Mouse (Mus musculus) ES-Bruce4 (cell line): ENCODE data around the gene Myo3b. TPM values are rescaled to one million over a fixed set of nuclear protein-coding genes. Genes with fewer than 3 reads are reported as not detected.

Experiments
- H3K27ac ChIP-seq: 2 replicates; pipeline ENCODE4 v1.5.1; 2012; ENCODE audit warnings: low read length, inconsistent platforms; ENCODE audit not compliant: insufficient read depth
- H3K27me3 ChIP-seq: 2 replicates; pipeline ENCODE4 v1.6.1; 2012; ENCODE audit warnings: mild to moderate bottlenecking, low read length, inconsistent platforms; ENCODE audit not compliant: control insufficient read depth, poor library complexity, insufficient read depth, severe bottlenecking
- H3K36me3 ChIP-seq: 2 replicates; pipeline ENCODE4 v1.6.1; 2012; ENCODE audit warnings: inconsistent platforms, mild to moderate bottlenecking, low read length, moderate library complexity; ENCODE audit not compliant: control insufficient read depth, poor library complexity, insufficient read depth, severe bottlenecking
- H3K4me1 ChIP-seq: one replicate; pipeline ENCODE4 v1.8.1; 2011; ENCODE audit warnings: low read length; ENCODE audit not compliant: control insufficient read depth, insufficient read depth
- H3K4me3 ChIP-seq: 2 replicates; pipeline ENCODE4 v1.5.1; 2011; ENCODE audit warnings: low read depth, mild to moderate bottlenecking, low read length
- H3K9ac ChIP-seq: 2 replicates; pipeline ENCODE4 v1.6.1; 2012; ENCODE audit warnings: low read depth, mild to moderate bottlenecking, inconsistent platforms; ENCODE audit not compliant: poor library complexity, severe bottlenecking
- H3K9me3 ChIP-seq: replicated peaks from 2 replicates; pipeline ENCODE4 v1.6.1; 2012; ENCODE audit warnings: mild to moderate bottlenecking, low read length, inconsistent platforms; ENCODE audit not compliant: control insufficient read depth, poor library complexity, insufficient read depth, severe bottlenecking
- CTCF ChIP-seq: IDR thresholded peaks from one replicate; pipeline ENCODE4 v1.8.1; 2011; ENCODE audit warnings: low read depth, low read length
- EP300 ChIP-seq: IDR thresholded peaks from 2 replicates; pipeline ENCODE4 v1.6.1; 2011; ENCODE audit warnings: low read depth, low read length; ENCODE audit not compliant: insufficient read depth
- POLR2A ChIP-seq: IDR thresholded peaks from one replicate; pipeline ENCODE4 v1.8.1; 2011; ENCODE audit warnings: low read length; ENCODE audit not compliant: insufficient read depth
- polyA plus RNA-seq: library from polyadenylated mRNA; stranded (reverse); fragments of >200 nt; gene quantifications from 2 replicates; pipeline ENCODE4 v1.2.4, GENCODE M21; 2011; ENCODE audit warnings: low read depth; ENCODE audit not compliant: missing spikeins, insufficient read depth, insufficient read length

Myo3b gene
- polyA plus RNA-seq, 1 experiment = not detected

DNA sequence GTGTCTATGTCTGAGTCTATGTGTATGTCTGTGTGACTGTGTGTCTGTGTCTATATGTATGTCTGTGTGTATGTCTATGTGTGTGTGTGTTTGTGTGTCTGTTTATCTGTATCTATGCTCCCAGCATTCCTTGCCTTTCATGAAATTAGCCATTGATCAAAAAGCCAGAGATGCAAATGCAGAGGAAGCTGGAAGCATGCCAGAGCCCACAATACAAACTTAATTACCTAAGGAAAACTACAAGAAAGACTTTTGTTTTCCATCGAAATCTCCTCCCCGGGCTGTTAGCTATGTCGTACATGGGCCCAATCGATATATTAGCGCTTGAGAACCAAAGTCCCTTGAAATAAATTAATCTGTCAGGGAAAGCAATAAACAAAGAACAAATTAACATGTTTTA, 367.9 kb downstream of the Myo3b start:
- no peak overlapping the region for H3K4me3 ChIP-seq
- TF ChIP-seq EP300 = no peak
- no peak for TF ChIP-seq POLR2A
- TF ChIP-seq CTCF = no peak
- H3K9me3 ChIP-seq = no peaks in the 10 kb centered on the region
- H3K27me3 ChIP-seq = no peaks in the 10 kb centered on the region
- no peak overlapping the region for H3K27ac ChIP-seq
- no peaks in the 10 kb centered on the region for H3K36me3 ChIP-seq
- H3K9ac ChIP-seq = no peak overlapping the region
- H3K4me1 ChIP-seq = no peaks in the 10 kb centered on the region

DNA sequence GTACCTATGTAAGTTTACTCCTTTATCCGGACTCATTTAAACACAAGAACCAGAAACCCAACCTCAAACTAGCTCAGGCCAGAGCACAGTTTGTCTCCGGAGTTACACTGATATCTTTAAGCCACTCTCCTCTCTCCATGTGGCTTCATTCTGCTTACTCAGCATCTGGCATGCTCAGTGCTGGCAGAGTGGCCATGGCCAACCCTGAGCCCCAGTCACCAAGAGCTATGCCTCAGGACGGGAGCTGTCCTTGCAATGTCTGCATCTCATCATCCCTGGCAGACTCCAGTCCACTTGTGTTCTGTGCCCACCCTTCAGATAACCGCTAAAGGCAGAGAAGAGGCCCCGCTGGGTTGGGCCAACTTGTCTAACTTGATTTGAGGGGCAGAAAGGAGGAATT, 368.8 kb downstream of the Myo3b start:
- Histone ChIP-seq H3K4me3 (no peak overlapping the region), H3K9ac (no peak overlapping the region), H3K27me3 (no peaks in the 10 kb centered on the region), H3K27ac (no peak overlapping the region), H3K4me1 (no peaks in the 10 kb centered on the region), H3K9me3 (no peaks in the 10 kb centered on the region), H3K36me3 (no peaks in the 10 kb centered on the region)
- TF ChIP-seq POLR2A (no peak), CTCF (no peak), EP300 (no peak)

DNA sequence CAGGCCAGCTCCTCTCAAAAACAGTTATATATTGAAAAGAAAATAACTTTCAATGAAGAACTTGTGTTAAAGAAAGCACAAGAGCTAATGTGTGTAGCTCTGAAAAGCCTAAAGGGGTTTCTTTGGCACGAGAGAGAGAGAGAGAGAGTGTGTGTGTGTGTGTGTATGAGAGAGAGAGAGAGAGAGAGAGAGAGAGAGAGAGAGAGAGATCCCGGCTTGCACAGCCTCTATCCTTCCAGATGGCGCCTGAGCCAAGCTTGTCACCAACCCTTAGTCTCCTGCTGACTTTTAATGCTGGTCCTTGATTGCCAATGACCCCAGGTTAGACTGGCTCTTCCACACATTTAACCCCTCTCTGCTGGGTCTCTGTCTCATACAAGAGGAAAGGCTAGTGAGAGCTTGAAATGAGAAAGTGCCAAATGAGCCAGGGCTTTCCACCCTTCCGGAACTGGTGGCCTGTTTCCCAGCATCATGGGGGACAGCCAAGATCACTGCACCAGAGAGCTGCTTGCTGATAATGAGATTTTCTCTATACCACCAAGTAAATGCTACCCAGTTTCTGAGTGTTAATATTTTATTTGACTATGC, 371.5 kb downstream of the Myo3b start:
- Histone ChIP-seq H3K9ac (no peak overlapping the region), H3K36me3 (no peaks in the 10 kb centered on the region), H3K27me3 (no peaks in the 10 kb centered on the region), H3K4me1 (no peaks in the 10 kb centered on the region), H3K4me3 (no peak overlapping the region), H3K9me3 (no peaks in the 10 kb centered on the region), H3K27ac (no peak overlapping the region)
- TF ChIP-seq CTCF (no peak), POLR2A (no peak), EP300 (no peak)

- H3K9ac ChIP-seq = no peak overlapping the region
These were observed 373.4 kb downstream of the Myo3b start for GRCm38 (mm10) chr2:70412315-70412714.

GRCm38 (mm10) chr2:70414386-70414785, 375.5 kb downstream of the Myo3b start:
- H3K4me1 ChIP-seq = no peaks in the 10 kb centered on the region
- H3K27ac ChIP-seq = no peak overlapping the region
- H3K4me3 ChIP-seq = no peak overlapping the region
- TF ChIP-seq CTCF (no peak), EP300 (no peak), POLR2A (no peak)
- H3K9me3 ChIP-seq = no peaks in the 10 kb centered on the region
- no peaks in the 10 kb centered on the region for H3K27me3 ChIP-seq
- no peak overlapping the region for H3K9ac ChIP-seq
- no peaks in the 10 kb centered on the region for H3K36me3 ChIP-seq

More at GRCm38 (mm10) chr2:70412315-70412714, 373.4 kb downstream of the Myo3b start:
- no peak overlapping the region for H3K4me3 ChIP-seq
- no peaks in the 10 kb centered on the region for H3K4me1 ChIP-seq
- no peaks in the 10 kb centered on the region for H3K27me3 ChIP-seq
- H3K9me3 ChIP-seq = no peaks in the 10 kb centered on the region
- H3K27ac ChIP-seq = no peak overlapping the region
- H3K36me3 ChIP-seq = no peaks in the 10 kb centered on the region
- TF ChIP-seq CTCF = no peak
- no peak for TF ChIP-seq EP300
- TF ChIP-seq POLR2A = no peak

GRCm38 (mm10) chr2:70415521-70415920, 376.6 kb downstream of the Myo3b start:
- Histone ChIP-seq H3K4me1 (no peaks in the 10 kb centered on the region), H3K9me3 (no peaks in the 10 kb centered on the region), H3K4me3 (no peak overlapping the region), H3K36me3 (no peaks in the 10 kb centered on the region), H3K9ac (no peak overlapping the region), H3K27ac (no peak overlapping the region), H3K27me3 (no peaks in the 10 kb centered on the region)
- no peak for TF ChIP-seq POLR2A
- no peak for TF ChIP-seq CTCF
- TF ChIP-seq EP300 = no peak

- TF ChIP-seq POLR2A (no peak), CTCF (no peak), EP300 (no peak)
- no peak overlapping the region for H3K9ac ChIP-seq
- no peaks in the 10 kb centered on the region for H3K4me1 ChIP-seq
- H3K27me3 ChIP-seq = no peaks in the 10 kb centered on the region
- H3K9me3 ChIP-seq = no peaks in the 10 kb centered on the region
- no peak overlapping the region for H3K4me3 ChIP-seq
- H3K36me3 ChIP-seq = no peaks in the 10 kb centered on the region
- no peak overlapping the region for H3K27ac ChIP-seq
These were observed 380.4 kb downstream of the Myo3b start for GRCm38 (mm10) chr2:70419336-70419735.
